In the genomic region with DNA sequence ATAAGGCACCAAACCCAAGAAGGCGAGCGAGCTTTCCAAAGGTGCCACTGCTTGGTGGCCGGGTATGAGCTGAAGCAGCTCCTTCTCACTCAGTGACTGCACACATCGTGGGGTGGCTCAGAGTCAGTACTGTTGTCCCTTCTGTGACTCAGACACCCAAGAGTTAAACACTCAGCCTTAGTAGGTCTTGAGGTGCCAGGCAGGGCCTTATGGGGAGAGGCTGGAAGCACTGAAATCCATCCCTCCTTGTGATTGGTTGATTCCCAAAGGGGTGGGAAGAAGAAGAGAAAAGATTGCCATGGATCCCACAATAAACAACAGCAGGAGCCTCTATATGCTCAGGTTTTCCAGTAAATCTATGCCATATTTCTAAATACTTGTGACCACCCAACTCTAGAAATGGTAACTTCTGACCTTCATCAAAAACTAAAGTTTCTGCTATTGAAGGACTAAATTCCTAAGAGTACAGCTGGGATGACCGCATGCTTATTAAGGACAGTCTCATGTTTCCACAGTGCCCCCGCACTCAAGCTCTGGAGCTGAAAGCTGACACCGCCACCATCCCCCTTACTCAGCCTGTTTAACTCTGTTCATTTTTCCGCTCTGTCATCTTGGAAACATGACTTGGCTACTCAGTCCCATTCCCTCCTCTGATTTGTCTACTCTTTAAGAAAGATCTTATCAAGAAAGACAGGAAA, we compare ENCODE assay signal across 9 mouse cellular contexts.
A peak's percentile ranks its signal among the peaks of the same experiment; 100 is the strongest.
DNase-seq lines count a peak whose midpoint lies in the region; ATAC-seq and TF ChIP-seq lines count a peak whose summit lies in the region.
"Had no signal": no experiment of that assay in that cellular context is flagged by ENCODE, and none has a peak within 500 bp of the region (broad histone marks: within the 10 kb centered on the region; RNA-seq: fewer than 3 reads in every experiment).

No protein-coding gene starts in this region.

- H3ac ChIP-seq in myocyte (ENCODE audit: control insufficient read depth, insufficient read length) = no peak overlapping the region

- H3K4me1 ChIP-seq in liver, embryonic 12.5 days = peaks cover 24% of the 10 kb centered on the region
- H3K4me1 ChIP-seq in heart, embryonic 10.5 days = peaks cover 90% of the 10 kb centered on the region

- no peak overlapping the region for H3K4me3 ChIP-seq in liver, embryonic 12.5 days
- peak overlapping the region; percentile 38 for H3K4me3 ChIP-seq in heart, embryonic 10.5 days
- H3K4me3 ChIP-seq in myocyte = peak overlapping the region; percentile 5

- no peak for TF ChIP-seq CTCF in brain, embryonic 14.5 days (IDR thresholded peaks at IDR 0.05; ENCODE audit: borderline replicate concordance, extremely low read depth, insufficient read depth, insufficient read length)

- DNase-seq in liver = peak; percentile 25
- DNase-seq in brain, embryonic 14.5 days (ENCODE audit: low read depth) = peak; percentile 64
- DNase-seq in heart, embryonic 10.5 days (ENCODE audit: low spot score) = peak; percentile 87
- no peak for DNase-seq in thymus, adult 18-20 months
- no peak for DNase-seq in cerebellum, postnatal 25 days
- DNase-seq in urinary bladder, postnatal 4 days (ENCODE audit: low spot score in 2 of 2) = no peak
- DNase-seq: adrenal gland, postnatal 14 days had no signal

- H3K79me2 ChIP-seq in myocyte (ENCODE audit: control insufficient read depth, insufficient read depth) = peaks cover 65% of the 10 kb centered on the region

- TF ChIP-seq POLR2A in brain, embryonic 14.5 days (IDR thresholded peaks at IDR 0.05; ENCODE audit: borderline replicate concordance, extremely low read depth, insufficient read depth, insufficient read length, poor library complexity, severe bottlenecking) = no peak
- peak; percentile 79 for TF ChIP-seq POLR2A in myocyte (IDR thresholded peaks at IDR 0.05; ENCODE audit: insufficient read length, low read depth)

- ATAC-seq in liver, embryonic 12.5 days = no peak

- H3K27me3 ChIP-seq in liver, embryonic 12.5 days (replicated peaks) = no peaks in the 10 kb centered on the region
- no peaks in the 10 kb centered on the region for H3K27me3 ChIP-seq in heart, embryonic 10.5 days (ENCODE audit: insufficient read depth, poor library complexity, severe bottlenecking)
- no peaks in the 10 kb centered on the region for H3K27me3 ChIP-seq in myocyte (ENCODE audit: control insufficient read depth, insufficient read depth, insufficient read length)

- H3K4me2 ChIP-seq in liver, embryonic 12.5 days = no peak overlapping the region
- peak overlapping the region; percentile 87 for H3K4me2 ChIP-seq in myocyte (ENCODE audit: low read depth)

- H3K27ac ChIP-seq in liver, embryonic 12.5 days = no peak overlapping the region
- H3K27ac ChIP-seq in heart, embryonic 10.5 days = peak overlapping the region; percentile 91

- H3K36me3 ChIP-seq in liver, embryonic 12.5 days = no peaks in the 10 kb centered on the region
- H3K36me3 ChIP-seq in heart, embryonic 10.5 days = no peaks in the 10 kb centered on the region
- H3K36me3 ChIP-seq in myocyte (ENCODE audit: control insufficient read depth, insufficient read depth) = no peaks in the 10 kb centered on the region

- WGBS in liver, embryonic 12.5 days (ENCODE audit: insufficient replicate concordance) = 53% methylated on average over 8 of the region's 8 CpGs
- WGBS in heart, embryonic 10.5 days = 26% methylated on average over 8 of the region's 8 CpGs

- H3K9me3 ChIP-seq in liver, embryonic 12.5 days (replicated peaks) = no peaks in the 10 kb centered on the region
- no peaks in the 10 kb centered on the region for H3K9me3 ChIP-seq in heart, embryonic 10.5 days

- no peak overlapping the region for H3K9ac ChIP-seq in liver, embryonic 12.5 days

TF ChIP-seq in myocyte, 11 proteins besides CTCF, POLR2A, EP300 and RAD21:
- TF ChIP-seq E2F4 (IDR thresholded peaks at IDR 0.05; ENCODE audit: insufficient read depth) = no peak
- no peak for TF ChIP-seq REST (IDR thresholded peaks at IDR 0.05; ENCODE audit: insufficient read depth, insufficient read length)
- peak; percentile 72 for TF ChIP-seq POLR2AphosphoS2 (IDR thresholded peaks at IDR 0.05; ENCODE audit: insufficient read length, low read depth)
- peak in 2 of 3 experiments; percentile 46 to 71 for TF ChIP-seq MYOD1 (IDR thresholded peaks at IDR 0.05; ENCODE audit: control insufficient read depth in 1 of 3, insufficient read length in 2 of 3, low read depth in 2 of 3)
- TF ChIP-seq USF1 (IDR thresholded peaks at IDR 0.05; ENCODE audit: low read depth) = no peak
- TF ChIP-seq TCF3 (IDR thresholded peaks at IDR 0.05; ENCODE audit: insufficient read length, low read depth) = peak; percentile 28
- TF ChIP-seq CEBPB (IDR thresholded peaks at IDR 0.05; ENCODE audit: insufficient read depth, poor library complexity, severe bottlenecking) = 0 out of 2 replicates have a peak, but pooled peaks have one; percentile 4
- peak in 2 of 3 experiments; percentile 10 to 75 for TF ChIP-seq MYOG (IDR thresholded peaks at IDR 0.05; ENCODE audit: control insufficient read depth in 1 of 3, insufficient read depth in 1 of 3, insufficient read length in 2 of 3, low read depth in 2 of 3)
- peak; percentile 86 for TF ChIP-seq SRF (IDR thresholded peaks at IDR 0.05; ENCODE audit: control insufficient read depth, insufficient read length, low read depth)
- peak; percentile 79 for TF ChIP-seq TCF12 (IDR thresholded peaks at IDR 0.05; ENCODE audit: insufficient read depth, poor library complexity, severe bottlenecking)

Comparison
In these comparisons a context has a peak if more than half of its experiments do, and no peak if none do; other contexts are left out.
1. DNase-seq: peak in liver (single experiment), brain, embryonic 14.5 days (single experiment) and heart, embryonic 10.5 days (single experiment); none in thymus, adult 18-20 months (0 of 2), cerebellum, postnatal 25 days (0 of 2) and urinary bladder, postnatal 4 days (0 of 2).